Mouse (Mus musculus): Measurements from ENCODE around the gene Rasal2. TPM values are rescaled to one million over a fixed set of nuclear protein-coding genes. Genes with fewer than 3 reads are reported as not detected.

Gene Rasal2
- polyA plus RNA-seq, 2 experiments = 0.58 to 1.1 TPM

GRCm38 (mm10) chr1:157137132-157137853 lies 275.1 kb downstream of the Rasal2 start:
- no peak overlapping the region for H3K27ac ChIP-seq
- no peak overlapping the region for H3K4me2 ChIP-seq (ENCODE audit: low read depth)
- no peak overlapping the region for H3K9ac ChIP-seq (replicated peaks)
- ATAC-seq (ENCODE audit: insufficient read depth) (no peak), DNase-seq (ENCODE audit: low read depth in 3 of 3, low spot score in 3 of 3) (no peak)
- no peaks in the 10 kb centered on the region for H3K9me3 ChIP-seq (ENCODE audit: control insufficient read depth, low read length)
- no peaks in the 10 kb centered on the region for H3K4me1 ChIP-seq (replicated peaks; ENCODE audit: control insufficient read depth in 2 of 2, insufficient read depth in 2 of 2, low read length in 1 of 2)
- TF ChIP-seq CTCF (IDR thresholded peaks at IDR 0.05; ENCODE audit: low read depth) (no peak), EP300 (IDR thresholded peaks at IDR 0.05; ENCODE audit: low read depth) (no peak)
- WGBS (ENCODE audit: insufficient replicate concordance) = 62% methylated on average over 9 of the region's 9 CpGs
- no peaks in the 10 kb centered on the region for H3K27me3 ChIP-seq (ENCODE audit: control insufficient read depth, insufficient read depth, low read length)
- H3K4me3 ChIP-seq (ENCODE audit: insufficient read depth in 1 of 2, low read depth in 2 of 2, low read length in 2 of 2) = no peak overlapping the region
- no peaks in the 10 kb centered on the region for H3K36me3 ChIP-seq (replicated peaks; ENCODE audit: control insufficient read depth, insufficient read depth, low read depth)

GRCm38 (mm10) chr1:157128219-157128618 lies 284.2 kb downstream of the Rasal2 start:
- no peak for TF ChIP-seq CTCF (IDR thresholded peaks at IDR 0.05; ENCODE audit: low read depth)
- H3K4me2 ChIP-seq (ENCODE audit: low read depth) = no peak overlapping the region
- H3K9me3 ChIP-seq (ENCODE audit: control insufficient read depth, low read length) = no peaks in the 10 kb centered on the region
- DNase-seq (ENCODE audit: low read depth in 3 of 3, low spot score in 3 of 3) (no peak), ATAC-seq (ENCODE audit: insufficient read depth) (no peak)
- no peak overlapping the region for H3K9ac ChIP-seq (replicated peaks)
- no peaks in the 10 kb centered on the region for H3K36me3 ChIP-seq (replicated peaks; ENCODE audit: control insufficient read depth, insufficient read depth, low read depth)
- no peak overlapping the region for H3K4me3 ChIP-seq (ENCODE audit: insufficient read depth in 1 of 2, low read depth in 2 of 2, low read length in 2 of 2)
- H3K27ac ChIP-seq = no peak overlapping the region
- no peaks in the 10 kb centered on the region for H3K27me3 ChIP-seq (ENCODE audit: control insufficient read depth, insufficient read depth, low read length)
- no peaks in the 10 kb centered on the region for H3K4me1 ChIP-seq (replicated peaks; ENCODE audit: control insufficient read depth in 2 of 2, insufficient read depth in 2 of 2, low read length in 1 of 2)
- WGBS (ENCODE audit: insufficient replicate concordance) = 51% methylated on average over 2 of the region's 2 CpGs

GRCm38 (mm10) chr1:157123836-157124235 lies 288.6 kb downstream of the Rasal2 start:
- no peak overlapping the region for H3K4me2 ChIP-seq (ENCODE audit: low read depth)
- ATAC-seq (ENCODE audit: insufficient read depth) = no peak
- no peak overlapping the region for H3K27ac ChIP-seq
- no peak overlapping the region for H3K9ac ChIP-seq (replicated peaks)
- no peaks in the 10 kb centered on the region for H3K9me3 ChIP-seq (ENCODE audit: control insufficient read depth, low read length)
- no peak for DNase-seq (ENCODE audit: low read depth in 3 of 3, low spot score in 3 of 3)
- H3K27me3 ChIP-seq (ENCODE audit: control insufficient read depth, insufficient read depth, low read length) = no peaks in the 10 kb centered on the region
- H3K4me1 ChIP-seq (replicated peaks; ENCODE audit: control insufficient read depth in 2 of 2, insufficient read depth in 2 of 2, low read length in 1 of 2) = no peaks in the 10 kb centered on the region
- no peak for TF ChIP-seq EP300 (IDR thresholded peaks at IDR 0.05; ENCODE audit: low read depth)
- no peak for TF ChIP-seq CTCF (IDR thresholded peaks at IDR 0.05; ENCODE audit: low read depth)
- WGBS (ENCODE audit: insufficient replicate concordance) = 67% methylated on average over 3 of the region's 3 CpGs
- no peak overlapping the region for H3K4me3 ChIP-seq (ENCODE audit: insufficient read depth in 1 of 2, low read depth in 2 of 2, low read length in 2 of 2)
- no peaks in the 10 kb centered on the region for H3K36me3 ChIP-seq (replicated peaks; ENCODE audit: control insufficient read depth, insufficient read depth, low read depth)

- 60% methylated on average over 6 of the region's 6 CpGs for WGBS (ENCODE audit: insufficient replicate concordance)
- no peak for ATAC-seq (ENCODE audit: insufficient read depth)
These were observed 293.2 kb downstream of the Rasal2 start for GRCm38 (mm10) chr1:157119168-157119567.

GRCm38 (mm10) chr1:157117440-157117839 lies 295.0 kb downstream of the Rasal2 start:
- Histone ChIP-seq H3K4me2 (ENCODE audit: low read depth) (no peak overlapping the region), H3K9me3 (ENCODE audit: control insufficient read depth, low read length) (no peaks in the 10 kb centered on the region), H3K36me3 (replicated peaks; ENCODE audit: control insufficient read depth, insufficient read depth, low read depth) (no peaks in the 10 kb centered on the region), H3K27ac (no peak overlapping the region), H3K27me3 (ENCODE audit: control insufficient read depth, insufficient read depth, low read length) (no peaks in the 10 kb centered on the region), H3K4me1 (replicated peaks; ENCODE audit: control insufficient read depth in 2 of 2, insufficient read depth in 2 of 2, low read length in 1 of 2) (no peaks in the 10 kb centered on the region), H3K9ac (replicated peaks) (no peak overlapping the region), H3K4me3 (ENCODE audit: insufficient read depth in 1 of 2, low read depth in 2 of 2, low read length in 2 of 2) (no peak overlapping the region)
- WGBS (ENCODE audit: insufficient replicate concordance) = 57% methylated on average over 3 of the region's 3 CpGs
- ATAC-seq (ENCODE audit: insufficient read depth) (no peak), DNase-seq (ENCODE audit: low read depth in 3 of 3, low spot score in 3 of 3) (no peak)
- TF ChIP-seq CTCF (IDR thresholded peaks at IDR 0.05; ENCODE audit: low read depth) (no peak), EP300 (IDR thresholded peaks at IDR 0.05; ENCODE audit: low read depth) (no peak)

More at GRCm38 (mm10) chr1:157119168-157119567, 293.2 kb downstream of the Rasal2 start:
- Histone ChIP-seq H3K27ac (no peak overlapping the region), H3K9ac (replicated peaks) (no peak overlapping the region), H3K4me2 (ENCODE audit: low read depth) (no peak overlapping the region), H3K27me3 (ENCODE audit: control insufficient read depth, insufficient read depth, low read length) (no peaks in the 10 kb centered on the region), H3K4me3 (ENCODE audit: insufficient read depth in 1 of 2, low read depth in 2 of 2, low read length in 2 of 2) (no peak overlapping the region), H3K36me3 (replicated peaks; ENCODE audit: control insufficient read depth, insufficient read depth, low read depth) (no peaks in the 10 kb centered on the region), H3K4me1 (replicated peaks; ENCODE audit: control insufficient read depth in 2 of 2, insufficient read depth in 2 of 2, low read length in 1 of 2) (no peaks in the 10 kb centered on the region), H3K9me3 (ENCODE audit: control insufficient read depth, low read length) (no peaks in the 10 kb centered on the region)
- TF ChIP-seq CTCF (IDR thresholded peaks at IDR 0.05; ENCODE audit: low read depth) (no peak), EP300 (IDR thresholded peaks at IDR 0.05; ENCODE audit: low read depth) (no peak)
- DNase-seq (ENCODE audit: low read depth in 3 of 3, low spot score in 3 of 3) = no peak
